Mouse (Mus musculus): ENCODE measurements around the gene Lyst.
"Not testable (repeated sequence)": the region's sequence is repeated elsewhere in the genome, so short reads cannot be mapped to it uniquely, and the experiment has no call there.

Gene Lyst

DNA sequence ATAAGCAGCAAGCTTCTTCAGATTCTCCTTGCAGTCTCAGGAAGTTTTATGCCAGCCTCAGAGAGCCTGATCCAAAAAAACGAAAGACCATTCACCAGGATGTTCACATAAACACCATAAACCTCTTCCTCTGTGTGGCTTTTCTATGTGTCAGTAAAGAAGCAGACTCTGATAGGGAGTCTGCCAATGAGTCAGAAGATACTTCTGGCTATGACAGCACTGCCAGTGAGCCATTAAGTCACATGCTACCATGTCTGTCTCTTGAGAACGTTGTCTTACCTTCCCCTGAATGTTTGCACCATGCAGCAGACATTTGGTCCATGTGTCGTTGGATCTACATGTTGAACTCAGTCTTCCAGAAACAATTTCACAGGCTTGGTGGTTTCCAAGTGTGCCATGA, 47.4 kb downstream of the Lyst start:
- no peak for DNase-seq (ENCODE audit: low spot score)

DNA sequence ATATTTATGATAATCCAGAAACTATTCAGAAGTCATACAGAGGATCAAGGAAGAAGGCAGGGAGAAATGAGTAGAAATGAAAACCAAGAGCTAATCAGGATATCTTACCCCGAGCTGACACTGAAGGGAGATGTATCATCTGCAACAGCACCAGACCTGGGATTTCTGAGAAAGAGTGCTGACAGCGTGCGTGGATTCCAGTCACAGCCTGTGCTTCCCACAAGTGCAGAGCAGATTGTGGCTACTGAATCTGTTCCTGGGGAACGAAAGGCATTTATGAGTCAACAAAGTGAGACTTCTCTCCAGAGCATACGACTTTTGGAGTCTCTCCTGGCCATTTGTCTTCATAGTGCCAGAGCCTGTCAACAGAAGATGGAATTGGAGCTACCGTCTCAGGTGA, 47.8 kb downstream of the Lyst start:
- no peak for DNase-seq (ENCODE audit: low spot score)

DNA sequence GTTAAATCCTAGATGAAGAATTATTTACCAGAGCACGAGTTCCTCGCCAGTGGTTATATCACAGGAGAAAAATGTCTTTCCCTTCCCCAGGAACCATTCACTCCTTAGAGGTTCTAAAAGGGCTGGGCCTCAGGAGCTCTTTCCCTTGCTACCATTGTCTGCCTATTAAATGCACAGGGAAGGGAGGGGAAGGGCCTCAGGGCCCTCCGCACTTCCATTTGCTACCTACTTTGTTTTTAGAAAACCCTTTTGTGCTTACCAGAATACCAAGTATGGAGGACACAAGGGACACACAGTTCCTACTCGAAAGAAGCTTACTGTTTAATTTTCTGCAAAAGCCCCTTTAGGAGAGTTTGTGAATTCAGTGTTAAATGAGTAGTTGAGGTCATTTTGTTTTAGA, 48.5 kb downstream of the Lyst start:
- DNase-seq (ENCODE audit: low spot score) = no peak

- DNase-seq (ENCODE audit: low spot score) = no peak
Measured at GRCm38 (mm10) chr13:13647296-13647695, 57.1 kb downstream of the Lyst start.

- no peak for DNase-seq (ENCODE audit: low spot score)
Measured at GRCm38 (mm10) chr13:13655453-13655852, 65.3 kb downstream of the Lyst start.

GRCm38 (mm10) chr13:13666103-13666502, 75.9 kb downstream of the Lyst start:
- DNase-seq (ENCODE audit: low spot score) = not testable (repeated sequence)

DNA sequence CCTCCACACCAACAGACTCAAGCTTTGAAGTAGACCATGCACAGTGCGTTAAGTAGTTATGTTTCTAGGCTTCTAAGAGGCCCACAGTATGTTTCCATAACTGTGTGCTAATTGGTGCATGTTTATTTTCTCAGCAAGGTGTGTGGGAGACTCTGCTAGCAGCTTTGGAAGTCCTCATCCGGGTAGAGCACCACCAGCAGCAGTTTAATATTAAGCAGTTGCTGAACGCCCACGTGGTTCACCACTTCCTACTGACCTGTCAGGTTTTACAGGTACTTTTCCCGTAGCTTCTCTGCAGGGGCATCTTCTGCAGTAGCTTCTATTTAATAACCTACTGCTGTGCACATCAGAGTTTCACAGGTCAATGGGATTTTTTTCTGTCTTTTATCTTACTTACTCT, 80.5 kb downstream of the Lyst start:
- no peak for DNase-seq (ENCODE audit: low spot score)

- DNase-seq (ENCODE audit: low spot score) = no peak
Measured at GRCm38 (mm10) chr13:13671585-13672328, 81.6 kb downstream of the Lyst start.

- no peak for DNase-seq (ENCODE audit: low spot score)
Measured at GRCm38 (mm10) chr13:13674669-13675343, 84.6 kb downstream of the Lyst start.

- DNase-seq (ENCODE audit: low spot score) = no peak
Measured at GRCm38 (mm10) chr13:13677871-13678270, 87.7 kb downstream of the Lyst start.

- DNase-seq (ENCODE audit: low spot score) = no peak
Measured at GRCm38 (mm10) chr13:13681642-13682041, 91.4 kb downstream of the Lyst start.

- no peak for DNase-seq (ENCODE audit: low spot score)
Measured at GRCm38 (mm10) chr13:13703476-13703875, 113.3 kb downstream of the Lyst start.

DNA sequence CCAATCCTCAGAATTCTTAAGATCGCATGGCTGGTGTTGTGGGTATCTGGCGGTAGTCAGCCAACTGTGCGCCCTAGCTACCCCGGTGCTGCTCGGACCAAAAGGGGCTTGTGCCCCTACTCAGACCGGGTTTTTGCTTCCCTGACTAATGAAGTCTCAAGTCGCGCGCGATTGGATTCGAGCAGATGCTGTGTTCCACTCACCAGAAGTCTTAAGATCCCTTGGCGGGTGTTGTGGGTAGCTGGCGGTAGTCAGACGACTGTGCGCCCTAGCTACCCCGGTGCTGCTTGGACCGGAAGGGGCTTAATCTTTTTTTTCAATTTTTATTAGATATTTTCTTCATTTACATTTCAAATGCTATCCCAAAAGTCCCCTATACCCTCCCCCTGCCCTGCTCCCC, 131.2 kb downstream of the Lyst start:
- not testable (repeated sequence) for DNase-seq (ENCODE audit: low spot score)

- DNase-seq (ENCODE audit: low spot score) = no peak
Measured at GRCm38 (mm10) chr13:13723293-13723692, 133.1 kb downstream of the Lyst start.

DNA sequence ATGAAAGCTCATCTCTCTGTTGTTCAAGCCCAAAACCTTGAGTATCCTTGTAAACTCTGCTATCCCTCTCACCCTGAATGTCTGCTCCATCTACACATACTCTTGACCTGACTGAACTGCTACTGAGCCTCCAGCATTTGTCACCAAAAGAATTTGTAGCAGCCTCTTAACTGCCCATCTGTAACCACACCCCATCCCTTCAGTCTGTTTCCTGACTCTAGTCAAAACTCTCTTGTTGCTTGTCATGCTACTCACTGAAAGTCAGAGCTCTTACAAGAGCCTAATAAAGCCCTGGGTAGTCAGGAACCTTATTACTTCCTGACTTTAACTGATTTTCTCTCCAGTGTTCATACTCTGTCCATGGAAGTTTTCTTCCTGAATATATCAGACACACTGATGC, 133.6 kb downstream of the Lyst start:
- no peak for DNase-seq (ENCODE audit: low spot score)

DNA sequence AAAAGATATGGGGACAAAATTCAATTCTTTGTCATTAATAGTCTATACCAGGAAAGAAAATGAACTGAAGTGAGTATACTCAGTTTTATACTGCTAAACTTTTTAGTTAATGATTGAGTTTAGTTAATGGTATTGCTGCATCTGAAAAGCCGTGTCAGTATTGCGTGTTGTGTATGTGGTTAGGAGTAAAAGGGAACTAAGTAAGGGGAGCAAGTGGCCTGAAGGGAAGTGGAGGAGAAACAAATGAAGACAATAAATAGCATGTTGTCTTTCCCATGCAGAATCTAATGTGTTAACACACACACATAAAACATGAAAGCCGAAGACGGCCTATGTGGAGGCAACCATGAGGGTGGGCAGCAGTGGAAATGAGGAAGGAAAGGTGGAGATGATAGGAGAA, 149.0 kb downstream of the Lyst start:
- DNase-seq (ENCODE audit: low spot score) = no peak

GRCm38 (mm10) chr13:13745911-13746310, 155.7 kb downstream of the Lyst start:
- no peak for DNase-seq (ENCODE audit: low spot score)

GRCm38 (mm10) chr13:13775778-13776494, 185.7 kb downstream of the Lyst start:
- peak; percentile 3 for DNase-seq (ENCODE audit: low spot score)

DNA sequence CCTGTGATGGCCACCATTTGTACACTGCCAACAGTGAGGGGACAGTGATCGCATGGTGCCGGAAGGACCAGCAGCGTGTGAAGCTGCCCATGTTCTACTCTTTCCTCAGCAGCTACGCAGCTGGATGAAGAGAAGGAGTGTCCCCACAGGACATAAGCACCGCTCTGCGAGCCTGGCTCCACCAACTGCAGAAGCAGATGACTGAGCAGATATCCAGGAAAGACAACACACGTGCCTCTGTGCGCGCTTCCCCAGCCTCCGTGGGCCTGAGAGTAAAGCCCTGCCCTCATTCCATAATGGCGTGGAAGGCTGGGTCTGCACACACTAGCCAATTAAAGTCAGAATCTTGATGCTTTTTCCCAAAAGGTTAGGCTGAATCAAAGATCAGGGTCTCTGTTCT, 186.9 kb downstream of the Lyst start:
- peak; percentile 1 for DNase-seq (ENCODE audit: low spot score)

DNA sequence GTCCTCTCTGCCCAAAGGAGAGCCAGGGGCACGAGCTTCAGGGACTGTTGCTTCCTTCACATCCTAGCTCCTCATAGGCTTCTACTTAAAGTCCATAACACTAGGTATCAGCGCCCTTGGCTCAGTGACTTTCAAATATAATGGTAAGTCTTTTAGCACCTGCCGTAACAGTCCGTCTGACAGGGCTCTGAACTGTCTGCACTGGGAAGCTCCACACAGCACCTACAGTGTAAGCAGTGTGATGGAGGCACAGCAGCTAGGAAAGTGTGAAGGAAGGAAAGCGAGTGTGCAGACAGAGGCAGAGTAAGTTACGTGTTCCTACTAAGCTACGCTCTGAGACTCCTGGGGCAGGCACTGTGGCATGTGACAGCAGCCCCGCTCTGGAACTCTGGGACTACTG, 187.5 kb downstream of the Lyst start:
- DNase-seq (ENCODE audit: low spot score) = peak; percentile 1

DNA sequence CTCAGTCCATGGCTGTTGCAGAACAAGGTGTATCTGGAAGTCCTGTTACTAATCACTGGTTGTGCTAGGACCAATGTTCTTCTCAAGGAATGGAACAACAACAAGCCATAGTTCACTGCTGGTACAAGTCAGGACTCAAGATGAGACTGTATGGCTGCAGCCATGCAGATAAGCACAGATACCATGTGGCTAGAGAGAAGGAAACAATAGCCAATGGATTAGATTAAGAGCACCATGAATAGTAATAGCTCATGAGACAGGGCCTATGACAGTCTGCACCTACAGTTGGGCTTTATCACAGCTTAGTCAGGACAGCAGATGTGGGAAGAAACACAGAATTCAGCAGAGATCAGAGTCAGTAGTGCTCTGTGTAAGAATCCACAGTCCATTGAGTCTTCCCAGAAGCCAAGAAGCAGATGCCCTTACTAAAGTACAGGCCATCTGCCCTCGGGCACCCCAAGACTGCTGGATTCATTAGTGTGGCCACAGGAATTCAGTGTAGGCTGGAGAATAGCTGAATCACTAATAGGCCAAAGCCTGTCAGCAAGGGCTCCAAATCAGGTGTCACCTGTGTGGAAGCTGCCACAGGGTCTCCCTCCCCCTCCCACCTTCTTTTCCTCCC, 188.8 kb downstream of the Lyst start:
- DNase-seq (ENCODE audit: low spot score) = peak; percentile 1

DNA sequence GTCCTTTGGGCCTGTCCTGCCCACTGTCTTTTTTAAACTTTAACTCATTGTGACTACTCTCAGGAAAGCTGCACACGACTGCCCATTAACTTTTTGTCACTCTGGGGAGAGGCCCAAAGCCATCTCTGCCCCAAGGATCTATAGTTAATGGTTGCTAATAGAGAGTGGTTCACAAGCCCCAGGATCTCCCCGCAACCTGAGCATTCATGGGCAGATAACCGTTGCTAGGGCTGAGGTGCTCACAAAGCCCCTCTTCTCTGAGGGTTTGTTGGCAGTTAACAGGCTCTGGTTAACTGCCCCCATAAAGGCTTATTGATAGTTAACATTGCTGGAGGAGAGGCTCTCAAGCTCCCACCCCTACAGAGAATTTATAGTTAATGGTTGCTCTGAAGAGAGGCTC, 190.1 kb downstream of the Lyst start:
- DNase-seq (ENCODE audit: low spot score) = no peak

DNA sequence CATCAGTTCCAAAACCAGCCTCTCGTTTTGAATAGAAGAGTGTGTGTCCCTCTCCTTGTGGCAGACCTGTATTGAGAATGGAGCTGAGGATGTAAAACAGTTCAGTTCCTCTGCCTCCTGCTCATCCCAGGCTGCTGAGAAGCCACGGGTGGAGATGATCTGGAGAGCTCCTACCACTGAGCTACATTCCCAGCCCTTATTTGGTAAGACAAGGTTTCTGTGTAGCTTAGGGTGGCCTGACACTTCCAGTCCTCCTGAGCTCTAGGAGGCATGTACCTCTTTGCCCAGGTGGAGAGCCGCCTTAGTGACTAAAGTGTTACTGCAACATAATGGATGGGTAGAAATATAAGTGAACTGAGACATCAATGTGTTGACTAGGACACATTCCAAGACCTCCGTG, 190.8 kb downstream of the Lyst start:
- no peak for DNase-seq (ENCODE audit: low spot score)
